Mouse (Mus musculus) limb, embryonic 10.5 days (tissue): ENCODE results near the gene Gfpt2. TPM values are rescaled to one million over a fixed set of nuclear protein-coding genes. Genes with fewer than 3 reads are reported as not detected.

ENCODE experiments used
- DNase-seq: peaks from one replicate; pipeline ENCODE4 v3.0.0-alpha.2; 2017; ENCODE audit warnings: low spot score
- H3K27ac ChIP-seq: fragments of 300-500 bp; sonication (generic); 2 replicates; pipeline ENCODE4 v1.5.1; 2016; ENCODE audit warnings: mild to moderate bottlenecking
- H3K27me3 ChIP-seq: fragments of 300-500 bp; sonication (generic); 2 replicates; pipeline ENCODE4 v1.6.1; 2016; ENCODE audit warnings: low read depth, mild to moderate bottlenecking; ENCODE audit not compliant: poor library complexity, severe bottlenecking
- H3K36me3 ChIP-seq: fragments of 300-500 bp; sonication (generic); 2 replicates; pipeline ENCODE4 v1.6.1; 2016; ENCODE audit warnings: mild to moderate bottlenecking, moderate library complexity
- H3K4me1 ChIP-seq: fragments of 300-500 bp; sonication (generic); 2 replicates; pipeline ENCODE4 v1.6.1; 2016
- H3K4me3 ChIP-seq: fragments of 300-500 bp; sonication (generic); 2 replicates; pipeline ENCODE4 v1.5.1; 2016; ENCODE audit warnings: mild to moderate bottlenecking, moderate library complexity
- H3K9me3 ChIP-seq: fragments of 300-500 bp; sonication (generic); replicated peaks from 2 replicates; pipeline ENCODE4 v1.6.1; 2016; ENCODE audit warnings: mild to moderate bottlenecking
- WGBS: fragments of 180-500 bp; shearing (Covaris S2); methylation state at CpG from one replicate; pipeline ENCODE4 v1.1.7; 2016; 5-methylcytosine and 5-hydroxymethylcytosine counted together
- microRNA-seq: library from miRNA; unstranded; fragments of <30 nt; microRNA quantifications from one replicate; pipeline ENCODE4, GENCODE M21; 2017
- polyA plus RNA-seq: library from polyadenylated mRNA; unstranded; fragments of >200 nt; fragmentation: Nextera tagmentation; extraction: Ambion mirVana; gene quantifications from 2 replicates; pipeline ENCODE4 v1.2.1, GENCODE M21; 2016

Gene Gfpt2
- polyA plus RNA-seq, 1 experiment from 2014 or later = 43.3 TPM

DNA sequence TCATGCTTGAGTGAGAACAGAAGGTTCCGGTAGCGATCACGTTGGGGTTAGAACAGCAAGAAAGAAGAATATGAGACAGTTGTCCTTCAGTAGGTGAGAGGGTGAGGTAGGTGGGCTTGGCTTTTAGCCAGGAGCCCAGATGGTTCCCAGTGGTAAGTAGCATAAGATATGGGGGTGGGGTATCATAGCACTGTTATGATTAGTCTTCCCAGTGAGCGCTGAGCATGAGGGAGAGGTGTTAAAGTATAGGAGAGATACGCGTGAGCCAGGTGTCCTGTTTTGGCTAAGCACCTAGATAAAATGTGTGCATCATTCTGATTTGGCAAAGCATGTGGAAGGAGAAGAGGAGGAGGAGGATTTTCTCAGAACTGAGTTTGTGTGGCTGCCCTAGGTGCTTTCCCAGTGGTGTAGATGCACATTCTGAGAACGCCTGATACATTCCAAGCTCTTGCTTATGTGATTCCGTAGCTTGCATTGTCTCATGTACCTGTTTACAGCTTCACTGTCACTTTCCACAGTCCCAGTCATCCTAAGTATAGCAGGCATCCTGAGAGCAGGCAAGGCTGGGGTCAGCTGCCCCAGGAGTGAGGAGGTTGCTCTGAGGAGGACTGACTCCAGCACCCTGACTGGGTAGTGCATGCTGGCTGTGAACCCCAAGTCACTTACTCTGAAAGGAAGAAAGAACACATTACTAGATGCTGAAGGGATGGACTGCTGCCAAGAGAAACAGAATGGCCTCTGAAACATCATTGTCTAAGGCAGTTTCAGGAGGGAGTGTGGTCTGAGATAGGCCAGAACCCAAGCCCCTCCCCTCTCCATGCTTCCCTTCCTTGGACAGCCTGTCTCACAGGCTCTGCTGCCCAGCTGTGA lies 83.2 kb downstream of the Gfpt2 start:
- Histone ChIP-seq H3K9me3 (no peaks in the 10 kb centered on the region), H3K4me1 (no peaks in the 10 kb centered on the region), H3K27me3 (no peaks in the 10 kb centered on the region), H3K4me3 (no peak overlapping the region), H3K27ac (no peak overlapping the region), H3K36me3 (peaks cover 45% of the 10 kb centered on the region)
- DNase-seq = no peak
- whole genome bisulfite sequencing = 96% methylated on average over 8 of the region's 8 CpGs

DNA sequence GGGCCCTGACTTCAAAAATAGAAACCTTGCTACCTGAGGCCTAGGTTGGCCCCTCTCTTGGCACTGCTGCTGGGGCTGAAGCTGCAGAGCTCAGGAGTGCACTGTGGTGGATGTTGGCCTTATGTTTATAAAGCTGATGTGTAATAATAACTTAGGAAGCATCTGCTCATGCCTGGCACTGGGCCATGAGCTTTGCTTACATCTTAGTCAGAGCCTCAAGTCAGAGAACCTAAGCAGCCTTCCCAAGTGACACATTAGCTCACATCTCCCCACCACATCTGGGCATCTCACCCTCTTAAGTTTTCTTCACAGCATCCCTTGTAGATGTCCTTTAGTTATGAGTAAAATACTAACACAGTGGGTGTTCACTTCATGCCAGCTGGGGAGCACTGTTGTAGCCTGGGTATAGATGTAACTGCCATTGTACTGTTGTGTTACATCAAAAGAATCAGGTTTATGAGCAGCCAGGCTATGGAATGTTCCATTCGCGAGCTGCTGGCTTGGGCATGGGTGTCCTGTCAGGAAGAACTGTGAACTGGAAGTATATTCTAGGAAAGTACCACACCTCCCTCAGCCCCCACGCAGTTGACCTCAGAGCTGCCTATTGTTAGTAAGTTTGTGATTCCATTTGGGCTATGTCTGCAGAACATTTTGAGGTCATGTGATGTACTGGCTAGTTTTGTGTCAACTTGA lies 86.1 kb downstream of the Gfpt2 start:
- no peaks in the 10 kb centered on the region for H3K9me3 ChIP-seq
- H3K4me1 ChIP-seq = no peaks in the 10 kb centered on the region
- no peak for DNase-seq
- 94% methylated on average over 3 of the region's 3 CpGs for WGBS
- H3K4me3 ChIP-seq = no peak overlapping the region
- H3K27me3 ChIP-seq = no peaks in the 10 kb centered on the region
- peaks cover 46% of the 10 kb centered on the region for H3K36me3 ChIP-seq
- no peak overlapping the region for H3K27ac ChIP-seq

DNA sequence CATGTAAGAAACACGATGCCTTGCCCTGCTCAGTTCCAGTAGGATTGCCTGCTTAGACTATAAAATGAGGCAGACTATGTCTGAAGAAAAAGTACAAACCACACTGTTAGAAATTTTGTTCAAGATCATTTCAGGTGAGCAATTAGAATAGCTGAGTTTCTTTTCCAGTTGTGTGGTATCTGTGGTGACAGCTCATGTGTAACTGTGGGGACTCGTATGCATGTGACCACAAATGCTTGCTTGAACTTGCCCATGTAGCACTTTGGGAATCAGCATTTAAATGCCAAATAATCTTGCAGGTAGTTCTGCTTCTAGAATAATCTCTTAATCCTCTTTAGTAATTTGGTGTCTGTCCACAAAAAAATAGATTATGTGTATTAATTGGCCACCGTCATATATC lies 89.4 kb downstream of the Gfpt2 start:
- H3K9me3 ChIP-seq = no peaks in the 10 kb centered on the region
- no peaks in the 10 kb centered on the region for H3K27me3 ChIP-seq
- H3K27ac ChIP-seq = no peak overlapping the region
- H3K36me3 ChIP-seq = peaks cover 40% of the 10 kb centered on the region
- WGBS = 94% methylated on average over 3 of the region's 3 CpGs
- no peak for DNase-seq
- no peak overlapping the region for H3K4me3 ChIP-seq
- no peaks in the 10 kb centered on the region for H3K4me1 ChIP-seq

Small RNA genes lying within 50 kb of the gene (microRNA-seq; reads per million reads assigned to microRNA genes)
- not detected for gene Gm23813

Other genes starting within 250 kb of the Gfpt2 start
- gene Olfr1380, start 237.3 kb upstream of the Gfpt2 start, polyA plus RNA-seq = not detected in 2 replicates
- 6.4 and 6.6 TPM in 2 replicates for gene Flt4, start 184.9 kb upstream of the Gfpt2 start, polyA plus RNA-seq
- not detected in 2 replicates for gene Scgb3a1, start 130.6 kb upstream of the Gfpt2 start, polyA plus RNA-seq
- gene Cnot6, start 81.5 kb upstream of the Gfpt2 start, polyA plus RNA-seq = 59.1 and 63.4 TPM in 2 replicates
- gene Mapk9, start 52.6 kb downstream of the Gfpt2 start, polyA plus RNA-seq = 22.4 and 31.1 TPM in 2 replicates
- 0.15 TPM in 1 of 2 replicates, not detected in the other for gene Rasgef1c, start 107.7 kb downstream of the Gfpt2 start, polyA plus RNA-seq
- 55.8 and 62.5 TPM in 2 replicates for gene Rnf130, start 231.2 kb downstream of the Gfpt2 start, polyA plus RNA-seq